Mouse (Mus musculus) granulocyte monocyte progenitor cell, adult 5-6 weeks (primary cell): Measurements from ENCODE around the gene Npm1. TPM values are rescaled to one million over a fixed set of nuclear protein-coding genes. Genes with fewer than 3 reads are reported as not detected.
A peak's percentile ranks its signal among the peaks of the same experiment; 100 is the strongest.

ENCODE experiments used
- ATAC-seq: replicated peaks from 2 replicates; pipeline ENCODE4 v1.8.0; 2016; ENCODE audit warnings: mild to moderate bottlenecking, moderate TSS enrichment, inconsistent platforms; ENCODE audit not compliant: poor library complexity, severe bottlenecking
- total RNA-seq, 2 experiments: library from RNA; stranded (forward) in 1 of 2; stranded (reverse) in 1 of 2; fragments of 200-712, 200-1000 nt in 1 of 2; fragments of >200 nt in 1 of 2; fragmentation: Nextera tagmentation in 1 of 2; gene quantifications; 2 replicates each; pipeline ENCODE4 v1.2.3; 2014 to 2017

Npm1 gene
- total RNA-seq (2014; fragmentation: Nextera tagmentation): 2,328 and 2,367 TPM in 2 replicates
- 3,358 and 3,800 TPM in 2 replicates for total RNA-seq (2017)

- ATAC-seq: peak; percentile 95
Measured at GRCm38 (mm10) chr11:33162998-33163506, at the start of gene Npm1. TSS of gene Npm1 (minus strand) at chr11:33163206.

GRCm38 (mm10) chr11:33207411-33207810 lies 44.4 kb upstream of the Npm1 start:
- no peak for ATAC-seq

GRCm38 (mm10) chr11:33204966-33205365 lies 42.0 kb upstream of the Npm1 start:
- ATAC-seq: no peak

- ATAC-seq: no peak
Measured at GRCm38 (mm10) chr11:33204329-33204705, 41.3 kb upstream of the Npm1 start.

GRCm38 (mm10) chr11:33203383-33204328 lies 40.6 kb upstream of the Npm1 start, which contains the start of gene Tlx3:
TSS of gene Tlx3 (minus strand) at chr11:33203589.
- ATAC-seq: no peak

- no peak for ATAC-seq
Measured at GRCm38 (mm10) chr11:33202972-33203371, 40.0 kb upstream of the Npm1 start.

GRCm38 (mm10) chr11:33202296-33202695 lies 39.3 kb upstream of the Npm1 start:
- no peak for ATAC-seq

- no peak for ATAC-seq
Measured at GRCm38 (mm10) chr11:33201626-33202010, 38.6 kb upstream of the Npm1 start.

GRCm38 (mm10) chr11:33200764-33201625 lies 38.0 kb upstream of the Npm1 start:
- ATAC-seq: peak; percentile 25

- ATAC-seq: no peak
Measured at GRCm38 (mm10) chr11:33199906-33200763, 37.1 kb upstream of the Npm1 start.

GRCm38 (mm10) chr11:33199117-33199514 lies 36.1 kb upstream of the Npm1 start:
- no peak for ATAC-seq

GRCm38 (mm10) chr11:33198351-33199116 lies 35.5 kb upstream of the Npm1 start:
- ATAC-seq: no peak

GRCm38 (mm10) chr11:33197673-33198072 lies 34.7 kb upstream of the Npm1 start:
- ATAC-seq: no peak

- ATAC-seq: no peak
Measured at GRCm38 (mm10) chr11:33197133-33197514, 34.1 kb upstream of the Npm1 start.

GRCm38 (mm10) chr11:33196447-33197132 lies 33.6 kb upstream of the Npm1 start:
- ATAC-seq: no peak

- no peak for ATAC-seq
Measured at GRCm38 (mm10) chr11:33195531-33196446, 32.8 kb upstream of the Npm1 start.

GRCm38 (mm10) chr11:33195061-33195460 lies 32.1 kb upstream of the Npm1 start:
- ATAC-seq: no peak
